Mouse (Mus musculus): ENCODE data around the gene Zfp287. TPM values are rescaled to one million over a fixed set of nuclear protein-coding genes. Genes with fewer than 3 reads are reported as not detected.
A peak's percentile ranks its signal among the peaks of the same experiment; 100 is the strongest.
"Not testable (repeated sequence)": the region's sequence is repeated elsewhere in the genome, so short reads cannot be mapped to it uniquely, and the experiment has no call there.

Gene Zfp287
- polyA plus RNA-seq, 1 experiment from 2014 or later, result 29.0 TPM

GRCm38 (mm10) chr11:62749445-62749844 lies 17.7 kb upstream of the Zfp287 start:
- not testable (repeated sequence) for H3K4me3 ChIP-seq (replicated peaks; ENCODE audit: low read length); H3K4me1 ChIP-seq (replicated peaks; ENCODE audit: control insufficient read depth, insufficient read depth, low read length); H3K4me2 ChIP-seq (ENCODE audit: low read length); H3K9ac ChIP-seq (replicated peaks; ENCODE audit: low read depth, low read length); H3K27me3 ChIP-seq (replicated peaks; ENCODE audit: control insufficient read depth, insufficient read depth, low read length); H3K27ac ChIP-seq (ENCODE audit: low read length); ATAC-seq; H3K9me3 ChIP-seq (ENCODE audit: control insufficient read depth, low read length); H3K36me3 ChIP-seq (ENCODE audit: control insufficient read depth, insufficient read depth)
- WGBS, result 91% methylated on average over 13 of the region's 13 CpGs

DNA sequence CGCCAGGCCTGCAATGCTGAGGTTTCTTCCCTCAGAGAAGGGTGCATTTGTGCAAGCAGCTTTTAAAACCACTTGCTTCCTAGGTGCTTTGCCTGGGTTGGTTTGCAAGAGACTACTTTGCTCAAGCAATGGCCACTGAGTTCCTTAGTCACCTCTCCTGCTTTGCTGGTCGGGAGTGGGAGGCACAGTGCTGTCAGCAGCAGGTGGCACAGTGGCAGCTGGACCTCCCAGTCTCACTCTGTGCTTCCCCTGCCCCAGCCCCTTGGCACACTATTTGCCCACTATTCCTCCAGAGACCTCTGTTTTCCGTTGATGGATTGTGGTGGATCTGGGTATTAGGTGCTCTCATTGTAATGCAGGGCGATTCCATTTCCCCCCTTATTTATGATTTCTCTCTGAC lies 16.4 kb upstream of the Zfp287 start:
- Histone ChIP-seq H3K27ac (ENCODE audit: low read length) (no peak overlapping the region), H3K36me3 (ENCODE audit: control insufficient read depth, insufficient read depth) (no peaks in the 10 kb centered on the region), H3K9me3 (ENCODE audit: control insufficient read depth, low read length) (no peaks in the 10 kb centered on the region), H3K4me2 (ENCODE audit: low read length) (no peak overlapping the region), H3K4me1 (replicated peaks; ENCODE audit: control insufficient read depth, insufficient read depth, low read length) (0 out of 2 replicates have a peak, but pooled peaks cover 3% of the 10 kb centered on the region), H3K4me3 (replicated peaks; ENCODE audit: low read length) (no peak overlapping the region), H3K27me3 (replicated peaks; ENCODE audit: control insufficient read depth, insufficient read depth, low read length) (0 out of 2 replicates have a peak, but pooled peaks cover 2% of the 10 kb centered on the region), H3K9ac (replicated peaks; ENCODE audit: low read depth, low read length) (no peak overlapping the region)
- no peak for ATAC-seq
- WGBS, result 79% methylated on average over 4 of the region's 4 CpGs

DNA sequence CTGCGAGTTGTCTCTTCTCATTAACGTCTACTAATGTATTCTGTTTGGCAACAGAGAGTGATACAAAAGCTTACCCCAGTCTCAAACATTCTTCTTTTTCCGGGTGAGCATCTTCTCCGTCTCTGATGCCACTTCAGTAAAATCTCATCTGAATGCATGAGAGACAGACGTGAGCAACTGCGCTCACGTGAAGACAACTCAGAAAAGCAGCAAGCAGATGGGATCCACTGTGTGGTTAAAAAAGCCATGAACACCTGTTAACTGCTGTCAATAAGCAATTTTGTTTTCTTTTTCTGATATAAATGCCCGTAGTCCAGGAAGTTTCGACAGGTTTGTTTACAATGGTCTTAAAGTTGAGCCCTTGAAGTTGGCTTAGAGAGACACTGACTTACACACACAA lies 15.5 kb upstream of the Zfp287 start:
- no peak overlapping the region for H3K9ac ChIP-seq (replicated peaks; ENCODE audit: low read depth, low read length)
- H3K36me3 ChIP-seq (ENCODE audit: control insufficient read depth, insufficient read depth), result no peaks in the 10 kb centered on the region
- no peak overlapping the region for H3K4me2 ChIP-seq (ENCODE audit: low read length)
- no peak overlapping the region for H3K27ac ChIP-seq (ENCODE audit: low read length)
- H3K4me3 ChIP-seq (replicated peaks; ENCODE audit: low read length), result no peak overlapping the region
- WGBS, result 72% methylated on average over 9 of the region's 9 CpGs
- ATAC-seq, result no peak
- H3K27me3 ChIP-seq (replicated peaks; ENCODE audit: control insufficient read depth, insufficient read depth, low read length), result 0 out of 2 replicates have a peak, but pooled peaks cover 2% of the 10 kb centered on the region
- H3K9me3 ChIP-seq (ENCODE audit: control insufficient read depth, low read length), result no peaks in the 10 kb centered on the region
- 0 out of 2 replicates have a peak, but pooled peaks cover 3% of the 10 kb centered on the region for H3K4me1 ChIP-seq (replicated peaks; ENCODE audit: control insufficient read depth, insufficient read depth, low read length)

- WGBS, result 2% methylated on average over 27 of the region's 27 CpGs
- peak; percentile 87 for ATAC-seq
- Histone ChIP-seq H3K36me3 (ENCODE audit: control insufficient read depth, insufficient read depth) (no peaks in the 10 kb centered on the region), H3K4me2 (ENCODE audit: low read length) (peak overlapping the region; percentile 53), H3K27ac (ENCODE audit: low read length) (no peak overlapping the region), H3K27me3 (replicated peaks; ENCODE audit: control insufficient read depth, insufficient read depth, low read length) (0 out of 2 replicates have a peak, but pooled peaks cover 2% of the 10 kb centered on the region), H3K9ac (replicated peaks; ENCODE audit: low read depth, low read length) (peak overlapping the region; percentile 39), H3K9me3 (ENCODE audit: control insufficient read depth, low read length) (no peaks in the 10 kb centered on the region), H3K4me3 (replicated peaks; ENCODE audit: low read length) (peak overlapping the region; percentile 38), H3K4me1 (replicated peaks; ENCODE audit: control insufficient read depth, insufficient read depth, low read length) (0 out of 2 replicates have a peak, but pooled peaks cover 3% of the 10 kb centered on the region)
Measured at GRCm38 (mm10) chr11:62746001-62746533, 14.4 kb upstream of the Zfp287 start.

DNA sequence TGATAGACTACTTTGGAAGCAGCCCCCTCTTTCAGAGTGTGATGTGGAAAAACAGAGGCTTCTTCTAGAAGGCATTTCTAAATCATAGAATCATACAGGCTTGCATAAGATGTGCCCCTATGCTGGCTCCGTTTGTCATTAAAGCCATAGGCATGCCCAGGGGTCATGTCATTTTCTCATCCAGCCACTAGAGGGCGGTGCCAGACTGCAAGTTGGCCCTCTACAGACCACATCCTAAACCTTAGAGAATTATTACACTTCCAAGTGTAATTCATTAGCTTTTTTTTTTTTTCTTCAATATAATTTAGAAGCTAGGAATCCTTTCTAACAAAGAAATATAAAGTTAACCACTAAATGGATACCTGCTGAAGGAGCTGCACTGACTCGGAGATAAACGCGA lies 12.4 kb upstream of the Zfp287 start:
- 52% methylated on average over 5 of the region's 5 CpGs for WGBS
- peak; percentile 72 for ATAC-seq
- H3K27ac ChIP-seq (ENCODE audit: low read length), result no peak overlapping the region

DNA sequence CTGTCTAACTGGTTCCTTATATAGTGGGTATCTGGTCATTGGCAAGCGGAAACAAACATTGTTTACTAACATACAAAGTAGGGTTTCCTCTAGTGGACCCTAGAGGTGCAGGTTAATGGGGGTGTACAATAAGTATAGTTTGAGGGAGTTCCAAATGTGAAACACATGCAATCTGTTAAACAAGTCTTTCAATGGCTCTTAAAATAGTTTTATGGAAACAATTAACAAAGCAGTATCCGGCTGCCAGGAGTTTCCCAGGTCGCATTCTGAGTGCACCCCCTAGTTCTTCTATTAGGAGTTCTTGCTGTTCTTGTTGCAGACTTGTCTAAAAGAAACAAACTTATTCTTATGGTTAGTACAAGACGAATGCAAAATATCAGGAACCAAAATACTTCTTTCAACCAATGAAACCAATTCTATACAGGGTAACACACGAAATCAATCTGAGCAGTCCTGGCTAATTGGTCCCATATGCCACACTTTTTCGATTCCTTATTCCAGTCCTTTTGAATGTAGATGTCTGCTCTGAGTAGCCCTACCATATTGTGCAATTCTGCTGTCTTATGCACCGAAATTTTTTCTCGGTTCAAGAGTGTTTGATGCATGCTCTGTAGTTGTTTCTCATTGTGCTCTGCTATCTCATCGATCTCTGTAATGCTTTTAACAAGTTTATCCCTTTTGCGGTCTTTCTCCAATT lies 10.7 kb upstream of the Zfp287 start:
- WGBS, result 81% methylated on average over 10 of the region's 10 CpGs
- Histone ChIP-seq H3K4me3 (replicated peaks; ENCODE audit: low read length) (no peak overlapping the region), H3K36me3 (ENCODE audit: control insufficient read depth, insufficient read depth) (no peaks in the 10 kb centered on the region), H3K4me2 (ENCODE audit: low read length) (no peak overlapping the region), H3K9ac (replicated peaks; ENCODE audit: low read depth, low read length) (no peak overlapping the region), H3K4me1 (replicated peaks; ENCODE audit: control insufficient read depth, insufficient read depth, low read length) (0 out of 2 replicates have a peak, but pooled peaks cover 3% of the 10 kb centered on the region), H3K27me3 (replicated peaks; ENCODE audit: control insufficient read depth, insufficient read depth, low read length) (no peaks in the 10 kb centered on the region), H3K9me3 (ENCODE audit: control insufficient read depth, low read length) (no peaks in the 10 kb centered on the region), H3K27ac (ENCODE audit: low read length) (no peak overlapping the region)
- no peak for ATAC-seq

More for the DNA sequence above, 12.4 kb upstream of the Zfp287 start:
- H3K4me2 ChIP-seq (ENCODE audit: low read length), result no peak overlapping the region
- H3K9me3 ChIP-seq (ENCODE audit: control insufficient read depth, low read length), result no peaks in the 10 kb centered on the region
- 0 out of 2 replicates have a peak, but pooled peaks cover 2% of the 10 kb centered on the region for H3K27me3 ChIP-seq (replicated peaks; ENCODE audit: control insufficient read depth, insufficient read depth, low read length)
- H3K4me1 ChIP-seq (replicated peaks; ENCODE audit: control insufficient read depth, insufficient read depth, low read length), result 0 out of 2 replicates have a peak, but pooled peaks cover 3% of the 10 kb centered on the region
- no peaks in the 10 kb centered on the region for H3K36me3 ChIP-seq (ENCODE audit: control insufficient read depth, insufficient read depth)
- H3K9ac ChIP-seq (replicated peaks; ENCODE audit: low read depth, low read length), result no peak overlapping the region
- no peak overlapping the region for H3K4me3 ChIP-seq (replicated peaks; ENCODE audit: low read length)

DNA sequence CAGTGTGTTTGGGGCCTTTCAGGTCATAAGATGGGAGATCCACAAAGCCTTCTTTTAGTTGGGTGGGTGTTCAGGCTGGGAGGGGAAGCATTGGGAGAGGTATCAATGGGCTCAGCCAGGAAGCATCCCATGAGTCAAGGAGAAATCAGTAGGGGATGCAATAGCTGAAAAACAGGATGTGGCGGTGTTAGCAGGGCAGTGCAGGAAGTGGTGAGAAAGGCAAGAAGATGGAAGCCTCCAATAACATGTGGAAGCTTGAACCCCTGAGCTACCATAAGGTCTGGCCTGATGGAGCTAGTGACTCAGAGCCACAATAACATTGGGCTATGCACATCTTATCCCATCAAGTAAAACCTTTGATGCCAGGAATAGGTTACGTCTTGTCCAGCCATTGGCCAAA lies 9.5 kb upstream of the Zfp287 start:
- no peak for ATAC-seq
- H3K4me3 ChIP-seq (replicated peaks; ENCODE audit: low read length), result no peak overlapping the region
- no peak overlapping the region for H3K4me2 ChIP-seq (ENCODE audit: low read length)
- WGBS, result 91% methylated on average over 2 of the region's 2 CpGs
- H3K9ac ChIP-seq (replicated peaks; ENCODE audit: low read depth, low read length), result no peak overlapping the region
- H3K27me3 ChIP-seq (replicated peaks; ENCODE audit: control insufficient read depth, insufficient read depth, low read length), result no peaks in the 10 kb centered on the region
- H3K36me3 ChIP-seq (ENCODE audit: control insufficient read depth, insufficient read depth), result no peaks in the 10 kb centered on the region
- H3K9me3 ChIP-seq (ENCODE audit: control insufficient read depth, low read length), result no peaks in the 10 kb centered on the region
- no peaks in the 10 kb centered on the region for H3K4me1 ChIP-seq (replicated peaks; ENCODE audit: control insufficient read depth, insufficient read depth, low read length)
- no peak overlapping the region for H3K27ac ChIP-seq (ENCODE audit: low read length)

DNA sequence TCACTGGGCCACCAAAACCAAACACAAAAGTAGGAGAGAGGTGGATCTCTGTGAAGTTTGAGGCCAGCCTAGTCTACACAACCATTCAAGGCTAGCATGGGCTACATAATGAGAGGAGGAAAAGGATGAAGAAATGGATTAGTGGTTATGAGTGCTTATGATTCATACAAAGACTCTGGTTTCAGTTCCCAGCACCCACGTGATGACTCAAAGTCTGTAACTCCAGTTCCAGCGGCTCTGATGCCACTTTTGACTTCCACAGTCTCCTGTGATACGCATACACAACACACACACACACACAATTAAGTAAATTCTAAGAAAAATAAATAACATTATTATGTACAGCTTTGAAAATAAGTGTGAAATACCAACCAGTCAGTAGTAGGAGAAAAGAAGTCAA lies 960 bp upstream of the Zfp287 start:
- Histone ChIP-seq H3K27me3 (replicated peaks; ENCODE audit: control insufficient read depth, insufficient read depth, low read length) (no peaks in the 10 kb centered on the region), H3K4me3 (replicated peaks; ENCODE audit: low read length) (no peak overlapping the region), H3K9ac (replicated peaks; ENCODE audit: low read depth, low read length) (no peak overlapping the region), H3K27ac (ENCODE audit: low read length) (no peak overlapping the region), H3K9me3 (ENCODE audit: control insufficient read depth, low read length) (no peaks in the 10 kb centered on the region), H3K36me3 (ENCODE audit: control insufficient read depth, insufficient read depth) (peaks cover 3% of the 10 kb centered on the region; the same call in 1 of the 2 replicates), H3K4me1 (replicated peaks; ENCODE audit: control insufficient read depth, insufficient read depth, low read length) (peaks cover 16% of the 10 kb centered on the region), H3K4me2 (ENCODE audit: low read length) (no peak overlapping the region)
- WGBS, result 92% methylated on average over 3 of the region's 3 CpGs
- no peak for ATAC-seq

DNA sequence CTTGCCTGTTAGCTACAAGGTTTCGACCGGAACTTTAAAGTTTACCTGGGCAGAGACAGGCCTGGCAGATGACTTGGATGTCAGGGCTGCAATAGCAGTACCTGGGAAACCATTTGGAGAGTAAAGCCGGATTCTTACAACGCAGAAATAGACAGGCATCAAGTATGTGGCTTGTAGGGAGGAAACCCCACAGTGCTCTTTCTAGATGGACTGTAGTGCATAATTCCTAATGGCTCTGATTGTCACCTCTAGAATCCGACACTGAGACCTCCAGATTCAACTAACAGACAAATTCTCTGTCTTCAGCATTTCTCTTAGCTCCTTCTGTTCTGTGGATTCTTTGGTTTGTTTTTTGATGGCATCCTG lies 300 bp upstream of the Zfp287 start:
- 5% methylated on average over 5 of the region's 5 CpGs for WGBS
- peak overlapping the region; percentile 92 for H3K4me3 ChIP-seq (replicated peaks; ENCODE audit: low read length)
- no peaks in the 10 kb centered on the region for H3K9me3 ChIP-seq (ENCODE audit: control insufficient read depth, low read length)
- ATAC-seq, result peak; percentile 45; the same call in 1 of the 2 replicates
- H3K27ac ChIP-seq (ENCODE audit: low read length), result peak overlapping the region; percentile 62
- no peaks in the 10 kb centered on the region for H3K27me3 ChIP-seq (replicated peaks; ENCODE audit: control insufficient read depth, insufficient read depth, low read length)
- peaks cover 4% of the 10 kb centered on the region; the same call in 1 of the 2 replicates for H3K36me3 ChIP-seq (ENCODE audit: control insufficient read depth, insufficient read depth)
- H3K9ac ChIP-seq (replicated peaks; ENCODE audit: low read depth, low read length), result peak overlapping the region; percentile 96; the same call in 1 of the 2 replicates
- peaks cover 16% of the 10 kb centered on the region for H3K4me1 ChIP-seq (replicated peaks; ENCODE audit: control insufficient read depth, insufficient read depth, low read length)
- peak overlapping the region; percentile 78 for H3K4me2 ChIP-seq (ENCODE audit: low read length)

All from forebrain, embryonic 16.5 days (tissue).